Mouse (Mus musculus) layer of hippocampus, postnatal 10 days (tissue): Measurements from ENCODE around the gene Hsd17b1. TPM values are rescaled to one million over a fixed set of nuclear protein-coding genes. Genes with fewer than 3 reads are reported as not detected.
"Not testable (repeated sequence)": the region's sequence is repeated elsewhere in the genome, so short reads cannot be mapped to it uniquely, and the experiment has no call there.

Experiments
- DNase-seq, 2 experiments: peaks; one replicate each; pipeline ENCODE4 v3.0.0; 2021; ENCODE audit warnings: low spot score in 2 of 2
- microRNA-seq, 2 experiments: library from miRNA; unstranded; fragments of <30 nt; microRNA quantifications; one replicate each; pipeline ENCODE4 v1.2.0; 2021
- total RNA-seq, 2 experiments: library from RNA; stranded (reverse); gene quantifications; 2 replicates each; pipeline ENCODE4 v1.2.3; 2021

Gene Hsd17b1
- total RNA-seq, 2 experiments from 2014 or later = 0.33 to 0.37 TPM

DNA sequence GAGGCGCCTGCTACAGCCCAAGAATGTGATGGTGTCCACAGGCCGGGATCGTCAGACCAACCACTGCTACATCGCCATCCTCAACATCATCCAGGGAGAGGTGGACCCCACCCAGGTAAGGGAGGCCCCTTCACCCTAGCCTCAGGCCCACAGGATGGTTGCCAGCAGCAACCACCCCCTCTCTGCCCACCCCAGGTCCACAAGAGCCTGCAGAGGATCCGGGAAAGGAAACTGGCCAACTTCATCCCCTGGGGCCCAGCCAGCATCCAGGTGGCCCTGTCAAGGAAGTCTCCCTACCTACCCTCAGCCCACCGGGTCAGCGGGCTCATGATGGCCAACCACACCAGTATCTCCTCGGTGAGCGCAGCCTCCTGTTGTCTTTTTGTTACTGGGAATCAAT is 46.8 kb downstream of the Hsd17b1 start:
- DNase-seq = not testable (repeated sequence)

DNA sequence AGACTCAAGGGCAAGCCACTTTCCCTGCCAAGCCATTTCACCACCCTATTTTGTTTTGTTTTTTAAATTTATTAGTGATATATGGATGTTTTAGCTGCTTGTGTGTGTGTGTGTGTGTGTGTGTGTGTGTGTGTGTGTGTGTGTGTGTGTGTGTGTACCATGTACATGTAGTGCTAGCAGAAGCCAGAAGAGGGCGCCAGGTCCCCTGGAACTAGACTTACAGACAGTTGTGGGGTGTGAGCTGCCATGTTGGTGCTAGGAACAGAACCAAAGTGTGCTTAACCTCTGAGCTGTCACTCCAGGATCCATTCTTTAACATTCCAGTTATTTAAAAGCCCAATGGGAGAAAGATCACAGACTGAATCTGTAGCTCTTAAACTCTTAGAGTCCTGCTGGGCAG is 48.9 kb downstream of the Hsd17b1 start:
- peak; percentile 17 to 30 for DNase-seq

DNA sequence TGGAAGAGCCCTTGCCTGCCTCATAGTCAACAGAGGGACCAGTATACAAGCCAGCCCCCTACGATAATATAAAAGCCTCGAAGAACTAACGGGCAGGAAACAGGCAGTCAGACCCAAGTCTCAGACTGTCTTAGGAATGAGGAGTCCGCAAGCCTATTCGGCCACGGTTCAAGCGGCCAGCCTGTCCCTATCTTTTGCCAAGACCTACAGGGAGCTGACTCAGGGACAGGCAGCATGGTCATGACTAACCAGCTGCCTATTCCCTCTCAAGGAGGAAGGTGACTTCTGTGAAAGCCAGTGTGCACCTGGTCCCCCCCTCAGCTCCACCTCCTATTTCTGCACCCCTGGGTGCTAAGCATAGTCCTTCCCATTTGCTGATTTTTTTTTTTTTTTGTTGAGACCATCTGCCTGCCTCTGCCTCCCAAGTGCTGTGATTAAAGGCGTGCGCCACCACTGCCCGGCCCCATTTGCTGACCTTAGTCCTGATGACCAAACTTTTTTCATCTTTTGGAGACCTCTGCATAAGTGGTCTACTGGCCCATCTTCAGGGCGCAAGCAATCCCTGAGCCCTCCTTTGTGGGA is 50.9 kb downstream of the Hsd17b1 start:
- DNase-seq = no peak

Small RNA genes lying within 50 kb of the gene (microRNA-seq; reads per million reads assigned to microRNA genes)
- 2.9 to 3.7 reads per million in 2 experiments for gene Mir6928

Other genes with a start within 250 kb of the Hsd17b1 start
- 10 to 100 TPM; 12.2 to 13.0 TPM for gene Stat5b, start 227.7 kb upstream of the Hsd17b1 start, total RNA-seq
- 1 to 10 TPM; 2.4 to 3.9 TPM for gene Stat5a, start 219.1 kb upstream of the Hsd17b1 start, total RNA-seq
- gene Stat3, start 138.9 kb upstream of the Hsd17b1 start, total RNA-seq = 10 to 100 TPM; 35.9 to 39.0 TPM
- 10 to 100 TPM; 20.5 to 20.6 TPM for gene Cavin1, start 107.5 kb upstream of the Hsd17b1 start, total RNA-seq
- 100 to 1,000 TPM; 424 to 431 TPM for gene Atp6v0a1, start 69.0 kb upstream of the Hsd17b1 start, total RNA-seq
- 1 to 10 TPM; 8.6 to 9.9 TPM for gene Naglu, start 8.4 kb upstream of the Hsd17b1 start, total RNA-seq
- gene Coasy, start 4.2 kb downstream of the Hsd17b1 start, total RNA-seq = 10 to 100 TPM; 32.9 to 37.7 TPM
- 10 to 100 TPM; 39.2 to 50.3 TPM for gene Mlx, start 8.9 kb downstream of the Hsd17b1 start, total RNA-seq
- 1 to 10 TPM; 5.8 to 7.0 TPM for gene Psmc3ip, start 17.0 kb downstream of the Hsd17b1 start, total RNA-seq
- 10 to 100 TPM; 51.5 to 58.8 TPM for gene Retreg3, start 41.5 kb downstream of the Hsd17b1 start, total RNA-seq
- 10 to 100 TPM; 43.1 to 47.3 TPM for gene Tubg1, start 41.5 kb downstream of the Hsd17b1 start, total RNA-seq
- gene Tubg2, start 77.5 kb downstream of the Hsd17b1 start, total RNA-seq = 10 to 100 TPM; 31.7 to 41.4 TPM
- 10 to 100 TPM; 59.0 to 61.4 TPM for gene Cntnap1, start 92.1 kb downstream of the Hsd17b1 start, total RNA-seq
- gene Plekhh3, start 92.9 kb downstream of the Hsd17b1 start, total RNA-seq = 10 to 100 TPM; 13.2 to 13.4 TPM
- gene Ccr10, start 97.0 kb downstream of the Hsd17b1 start, total RNA-seq = not detected
- 10 to 100 TPM; 27.9 to 30.9 TPM for gene Ezh1, start 148.1 kb downstream of the Hsd17b1 start, total RNA-seq
- gene Ramp2, start 167.6 kb downstream of the Hsd17b1 start, total RNA-seq = 10 to 100 TPM; 69.6 to 70.0 TPM
- gene Vps25, start 175.3 kb downstream of the Hsd17b1 start, total RNA-seq = 10 to 100 TPM; 78.4 to 81.9 TPM
- gene Wnk4, start 182.2 kb downstream of the Hsd17b1 start, total RNA-seq = 1 to 10 TPM; 3.4 to 4.5 TPM
- under 1 TPM; 0.37 to 0.56 TPM for gene Cntd1, start 200.6 kb downstream of the Hsd17b1 start, total RNA-seq
- 10 to 100 TPM; 92.7 to 93.1 TPM for gene Coa3, start 200.7 kb downstream of the Hsd17b1 start, total RNA-seq
- gene Becn1, start 223.9 kb downstream of the Hsd17b1 start, total RNA-seq = 100 to 1,000 TPM; 173 to 195 TPM
- 100 to 1,000 TPM in 1 of 2 experiments, 10 to 100 TPM in 1; 96.6 to 106 TPM for gene Psme3, start 237.8 kb downstream of the Hsd17b1 start, total RNA-seq
- gene Aoc2, start 246.7 kb downstream of the Hsd17b1 start, total RNA-seq = 1 to 10 TPM; 4.8 TPM